Mouse (Mus musculus): Measurements from ENCODE around the gene Creb5. TPM values are rescaled to one million over a fixed set of nuclear protein-coding genes. Genes with fewer than 3 reads are reported as not detected.

Creb5 gene
- total and polyA plus RNA-seq, 2 experiments from 2014 or later: 1.6 to 3.2 TPM

- Histone ChIP-seq H3K27me3 (ENCODE audit: insufficient read depth, low read length) (no peaks in the 10 kb centered on the region), H3K4me2 (ENCODE audit: low read depth, low read length, poor library complexity, severe bottlenecking) (no peak overlapping the region), H3K4me3 (ENCODE audit: low read depth, low read length) (no peak overlapping the region), H3K4me1 (ENCODE audit: insufficient read depth, low read length) (no peaks in the 10 kb centered on the region), H3K9ac (replicated peaks; ENCODE audit: low read length, poor library complexity, severe bottlenecking) (no peak overlapping the region), H3K36me3 (ENCODE audit: insufficient read depth, low read length) (no peaks in the 10 kb centered on the region), H3K27ac (ENCODE audit: low read depth, low read length) (no peak overlapping the region), H3K9me3 (ENCODE audit: low read length) (no peaks in the 10 kb centered on the region)
- WGBS: 78% methylated on average over 3 of the region's 3 CpGs
- DNase-seq (ENCODE audit: low spot score) (no peak), ATAC-seq (ENCODE audit: low FRiP score) (no peak)
- no peak for TF ChIP-seq CTCF (IDR thresholded peaks at IDR 0.05)
These were observed 163.4 kb downstream of the Creb5 start for GRCm38 (mm10) chr6:53450494-53450893.

GRCm38 (mm10) chr6:53452240-53452639 lies 165.2 kb downstream of the Creb5 start:
- no peak for ATAC-seq (ENCODE audit: low FRiP score)
- Histone ChIP-seq H3K4me2 (ENCODE audit: low read depth, low read length, poor library complexity, severe bottlenecking) (no peak overlapping the region), H3K4me3 (ENCODE audit: low read depth, low read length) (no peak overlapping the region), H3K27ac (ENCODE audit: low read depth, low read length) (no peak overlapping the region), H3K36me3 (ENCODE audit: insufficient read depth, low read length) (no peaks in the 10 kb centered on the region), H3K9me3 (ENCODE audit: low read length) (no peaks in the 10 kb centered on the region), H3K4me1 (ENCODE audit: insufficient read depth, low read length) (no peaks in the 10 kb centered on the region), H3K27me3 (ENCODE audit: insufficient read depth, low read length) (no peaks in the 10 kb centered on the region), H3K9ac (replicated peaks; ENCODE audit: low read length, poor library complexity, severe bottlenecking) (no peak overlapping the region)
- 53% methylated on average over 6 of the region's 6 CpGs for WGBS
- DNase-seq (ENCODE audit: low spot score): no peak
- no peak for TF ChIP-seq CTCF (IDR thresholded peaks at IDR 0.05)

- Histone ChIP-seq H3K27me3 (ENCODE audit: insufficient read depth, low read length) (no peaks in the 10 kb centered on the region), H3K36me3 (ENCODE audit: insufficient read depth, low read length) (no peaks in the 10 kb centered on the region), H3K9ac (replicated peaks; ENCODE audit: low read length, poor library complexity, severe bottlenecking) (no peak overlapping the region), H3K27ac (ENCODE audit: low read depth, low read length) (no peak overlapping the region), H3K4me3 (ENCODE audit: low read depth, low read length) (no peak overlapping the region), H3K9me3 (ENCODE audit: low read length) (no peaks in the 10 kb centered on the region), H3K4me1 (ENCODE audit: insufficient read depth, low read length) (no peaks in the 10 kb centered on the region), H3K4me2 (ENCODE audit: low read depth, low read length, poor library complexity, severe bottlenecking) (no peak overlapping the region)
- TF ChIP-seq CTCF (IDR thresholded peaks at IDR 0.05): no peak
- DNase-seq (ENCODE audit: low spot score) (no peak), ATAC-seq (ENCODE audit: low FRiP score) (no peak)
- 82% methylated on average over 4 of the region's 4 CpGs for WGBS
These were observed 168.4 kb downstream of the Creb5 start for GRCm38 (mm10) chr6:53455442-53455841.

DNA sequence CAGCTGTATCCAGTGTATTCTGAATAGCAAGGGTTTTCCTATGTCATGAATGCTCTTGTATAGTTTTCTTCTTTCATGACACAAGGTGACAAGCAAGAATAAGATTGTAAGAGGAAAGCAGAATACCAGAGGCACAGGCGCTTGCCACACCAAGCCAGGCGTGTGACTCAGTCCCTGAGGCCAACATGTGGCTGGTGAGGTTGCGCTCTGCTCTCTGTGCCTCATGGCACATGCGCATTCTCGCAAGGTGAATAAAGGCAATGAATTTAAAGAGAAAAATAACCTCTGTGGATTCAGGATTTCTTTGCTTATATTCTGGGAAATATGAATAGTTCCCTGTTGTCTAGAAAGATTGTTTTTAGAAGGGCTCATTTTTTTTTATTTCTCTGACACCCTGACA lies 169.0 kb downstream of the Creb5 start:
- 84% methylated on average over 5 of the region's 5 CpGs for WGBS
- ATAC-seq (ENCODE audit: low FRiP score) (no peak), DNase-seq (ENCODE audit: low spot score) (no peak)
- Histone ChIP-seq H3K9ac (replicated peaks; ENCODE audit: low read length, poor library complexity, severe bottlenecking) (no peak overlapping the region), H3K4me1 (ENCODE audit: insufficient read depth, low read length) (no peaks in the 10 kb centered on the region), H3K4me3 (ENCODE audit: low read depth, low read length) (no peak overlapping the region), H3K27ac (ENCODE audit: low read depth, low read length) (no peak overlapping the region), H3K36me3 (ENCODE audit: insufficient read depth, low read length) (no peaks in the 10 kb centered on the region), H3K27me3 (ENCODE audit: insufficient read depth, low read length) (no peaks in the 10 kb centered on the region), H3K9me3 (ENCODE audit: low read length) (no peaks in the 10 kb centered on the region), H3K4me2 (ENCODE audit: low read depth, low read length, poor library complexity, severe bottlenecking) (no peak overlapping the region)
- no peak for TF ChIP-seq CTCF (IDR thresholded peaks at IDR 0.05)

DNA sequence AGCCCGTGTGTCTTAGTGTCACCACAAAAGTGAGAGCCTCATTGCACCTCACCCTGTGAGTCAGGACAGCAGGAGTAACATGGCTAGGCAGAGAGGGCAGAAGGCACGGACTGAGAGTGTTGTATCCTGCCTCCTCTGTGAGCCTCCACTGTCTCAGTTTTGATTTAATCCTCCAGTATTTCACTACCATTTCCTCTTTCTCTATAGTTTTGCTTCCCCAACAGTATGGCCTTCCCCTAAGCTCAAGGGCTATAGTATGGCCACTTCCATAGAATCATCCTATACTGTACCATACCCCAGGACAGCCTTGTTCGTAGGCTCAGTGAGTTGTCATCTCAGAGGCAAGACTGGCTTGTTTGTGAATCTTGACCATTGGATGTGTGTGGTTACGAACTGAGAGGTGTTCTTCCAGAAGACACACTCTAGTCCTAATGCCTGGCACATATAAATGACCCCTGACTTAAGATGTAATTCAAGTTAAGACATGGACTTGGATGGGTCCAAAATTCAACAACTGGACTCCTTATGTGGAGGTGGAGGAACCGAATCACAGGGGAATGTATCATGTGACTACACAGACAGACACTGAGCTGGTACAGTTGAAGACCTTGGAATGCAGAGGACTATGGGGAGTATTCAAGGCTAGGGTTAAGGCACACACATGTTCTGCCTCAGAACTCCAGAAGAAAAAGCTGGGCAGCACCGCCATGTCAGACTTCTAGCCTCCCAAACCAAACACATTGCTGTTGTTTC lies 173.1 kb downstream of the Creb5 start:
- DNase-seq (ENCODE audit: low spot score) (no peak), ATAC-seq (ENCODE audit: low FRiP score) (no peak)
- H3K36me3 ChIP-seq (ENCODE audit: insufficient read depth, low read length): no peaks in the 10 kb centered on the region
- no peak overlapping the region for H3K27ac ChIP-seq (ENCODE audit: low read depth, low read length)
- TF ChIP-seq CTCF (IDR thresholded peaks at IDR 0.05): no peak
- H3K4me2 ChIP-seq (ENCODE audit: low read depth, low read length, poor library complexity, severe bottlenecking): no peak overlapping the region
- no peak overlapping the region for H3K4me3 ChIP-seq (ENCODE audit: low read depth, low read length)
- WGBS: 93% methylated on average over 6 of the region's 6 CpGs
- no peaks in the 10 kb centered on the region for H3K9me3 ChIP-seq (ENCODE audit: low read length)
- H3K4me1 ChIP-seq (ENCODE audit: insufficient read depth, low read length): no peaks in the 10 kb centered on the region
- no peaks in the 10 kb centered on the region for H3K27me3 ChIP-seq (ENCODE audit: insufficient read depth, low read length)
- no peak overlapping the region for H3K9ac ChIP-seq (replicated peaks; ENCODE audit: low read length, poor library complexity, severe bottlenecking)

DNA sequence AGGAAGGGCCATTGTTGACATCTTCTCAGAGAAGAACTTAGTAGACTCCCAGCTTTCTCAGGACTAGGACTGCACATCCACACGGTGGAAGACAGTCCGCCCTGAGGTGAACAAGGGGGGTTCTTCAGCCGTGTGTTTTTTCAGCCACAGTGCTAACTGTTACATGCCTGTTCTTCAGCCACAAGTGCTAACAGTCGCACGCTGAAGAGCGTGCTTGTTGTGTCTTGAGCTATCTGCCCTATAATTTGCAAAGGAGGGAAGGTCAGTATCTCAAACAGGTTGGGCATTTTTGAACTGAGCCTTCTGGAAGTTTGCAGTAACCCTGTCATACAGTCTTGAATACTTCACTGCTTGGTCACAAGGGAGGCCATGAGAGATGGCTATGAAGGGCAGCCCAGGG lies 174.0 kb downstream of the Creb5 start:
- DNase-seq (ENCODE audit: low spot score) (no peak), ATAC-seq (ENCODE audit: low FRiP score) (no peak)
- Histone ChIP-seq H3K4me3 (ENCODE audit: low read depth, low read length) (no peak overlapping the region), H3K9ac (replicated peaks; ENCODE audit: low read length, poor library complexity, severe bottlenecking) (no peak overlapping the region), H3K9me3 (ENCODE audit: low read length) (no peaks in the 10 kb centered on the region), H3K27me3 (ENCODE audit: insufficient read depth, low read length) (no peaks in the 10 kb centered on the region), H3K27ac (ENCODE audit: low read depth, low read length) (no peak overlapping the region), H3K4me1 (ENCODE audit: insufficient read depth, low read length) (no peaks in the 10 kb centered on the region), H3K4me2 (ENCODE audit: low read depth, low read length, poor library complexity, severe bottlenecking) (no peak overlapping the region), H3K36me3 (ENCODE audit: insufficient read depth, low read length) (no peaks in the 10 kb centered on the region)
- WGBS: 85% methylated on average over 6 of the region's 6 CpGs
- TF ChIP-seq CTCF (IDR thresholded peaks at IDR 0.05): no peak
